Mouse (Mus musculus): ENCODE results near the gene Ctbs. TPM values are rescaled to one million over a fixed set of nuclear protein-coding genes. Genes with fewer than 3 reads are reported as not detected.

Gene Ctbs
- total RNA-seq, 4 experiments from 2014 or later = 10.0 to 15.2 (median 12.8) TPM

GRCm38 (mm10) chr3:146433681-146434350 is 15.8 kb upstream of the Ctbs start:
- DNase-seq = no peak

- no peak for DNase-seq
These were observed 14.9 kb upstream of the Ctbs start for GRCm38 (mm10) chr3:146434686-146435085.

- DNase-seq = no peak
These were observed 14.1 kb upstream of the Ctbs start for GRCm38 (mm10) chr3:146435533-146435932.

- DNase-seq = no peak
These were observed 13.5 kb upstream of the Ctbs start for GRCm38 (mm10) chr3:146436114-146436513.

- DNase-seq = no peak
These were observed 9.6 kb upstream of the Ctbs start for GRCm38 (mm10) chr3:146440011-146440410.

GRCm38 (mm10) chr3:146440422-146440821 is 9.2 kb upstream of the Ctbs start:
- no peak for DNase-seq

GRCm38 (mm10) chr3:146442484-146442883 is 7.1 kb upstream of the Ctbs start:
- DNase-seq = no peak

- DNase-seq = no peak
These were observed 6.7 kb upstream of the Ctbs start for GRCm38 (mm10) chr3:146442936-146443335.

- no peak for DNase-seq
These were observed 6.2 kb upstream of the Ctbs start for GRCm38 (mm10) chr3:146443380-146443779.

GRCm38 (mm10) chr3:146444880-146445279 is 4.7 kb upstream of the Ctbs start:
- no peak for DNase-seq

- no peak for DNase-seq
These were observed 2.4 kb upstream of the Ctbs start for GRCm38 (mm10) chr3:146447156-146447555.

- no peak for DNase-seq
These were observed 2.0 kb upstream of the Ctbs start for GRCm38 (mm10) chr3:146447598-146447997.

- DNase-seq = no peak
These were observed 1.2 kb upstream of the Ctbs start for GRCm38 (mm10) chr3:146448372-146448771.

- no peak for DNase-seq
These were observed 626 bp upstream of the Ctbs start for GRCm38 (mm10) chr3:146448969-146449368.

- peak; percentile 90 for DNase-seq
These were observed 811 bp downstream of the Ctbs start for GRCm38 (mm10) chr3:146450371-146450841.

- no peak for DNase-seq
These were observed 1.8 kb downstream of the Ctbs start for GRCm38 (mm10) chr3:146451375-146451774.

- DNase-seq = no peak
These were observed 13.3 kb downstream of the Ctbs start for GRCm38 (mm10) chr3:146462939-146463338.

- DNase-seq = no peak
These were observed 19.6 kb downstream of the Ctbs start for GRCm38 (mm10) chr3:146469226-146469625.

GRCm38 (mm10) chr3:146472657-146473056 is 23.1 kb downstream of the Ctbs start:
- DNase-seq = no peak

- DNase-seq = no peak
These were observed 24.1 kb downstream of the Ctbs start for GRCm38 (mm10) chr3:146473741-146474140.

- no peak for DNase-seq
These were observed 24.8 kb downstream of the Ctbs start for GRCm38 (mm10) chr3:146474428-146474827.

GRCm38 (mm10) chr3:146482044-146482443 is 32.4 kb downstream of the Ctbs start:
- DNase-seq = no peak

GRCm38 (mm10) chr3:146486464-146486863 is 36.9 kb downstream of the Ctbs start:
- no peak for DNase-seq

- no peak for DNase-seq
These were observed 45.3 kb downstream of the Ctbs start for GRCm38 (mm10) chr3:146494941-146495340.

- DNase-seq = no peak
These were observed 49.4 kb downstream of the Ctbs start for GRCm38 (mm10) chr3:146498989-146499388.

Measured in adrenal gland, adult 8-10 months (tissue).